Mouse (Mus musculus): Measurements from ENCODE around the gene Pcbp1.
"Not testable (repeated sequence)": the region's sequence is repeated elsewhere in the genome, so short reads cannot be mapped to it uniquely, and the experiment has no call there.

Pcbp1 gene

GRCm38 (mm10) chr6:86494767-86495166 lies 31.4 kb downstream of the Pcbp1 start:
- DNase-seq (ENCODE audit: low read depth, low spot score) = no peak

GRCm38 (mm10) chr6:86493469-86494263 lies 32.5 kb downstream of the Pcbp1 start:
- no peak for DNase-seq (ENCODE audit: low read depth, low spot score)

- not testable (repeated sequence) for DNase-seq (ENCODE audit: low read depth, low spot score)
Measured at GRCm38 (mm10) chr6:86490413-86490812, 35.7 kb downstream of the Pcbp1 start.

- no peak for DNase-seq (ENCODE audit: low read depth, low spot score)
Measured at GRCm38 (mm10) chr6:86489945-86490344, 36.2 kb downstream of the Pcbp1 start.

GRCm38 (mm10) chr6:86488149-86488485 lies 38.0 kb downstream of the Pcbp1 start:
- no peak for DNase-seq (ENCODE audit: low read depth, low spot score)

GRCm38 (mm10) chr6:86487358-86488148 lies 38.6 kb downstream of the Pcbp1 start:
- DNase-seq (ENCODE audit: low read depth, low spot score) = peak; percentile 86

GRCm38 (mm10) chr6:86485943-86486640 lies 40.0 kb downstream of the Pcbp1 start:
- no peak for DNase-seq (ENCODE audit: low read depth, low spot score)

- no peak for DNase-seq (ENCODE audit: low read depth, low spot score)
Measured at GRCm38 (mm10) chr6:86481871-86482270, 44.2 kb downstream of the Pcbp1 start.

GRCm38 (mm10) chr6:86480189-86480831 lies 45.8 kb downstream of the Pcbp1 start:
- peak; percentile 74 for DNase-seq (ENCODE audit: low read depth, low spot score)

- DNase-seq (ENCODE audit: low read depth, low spot score) = no peak
Measured at GRCm38 (mm10) chr6:86479816-86480188, 46.3 kb downstream of the Pcbp1 start.

GRCm38 (mm10) chr6:86479311-86479710 lies 46.8 kb downstream of the Pcbp1 start:
- peak; percentile 45 for DNase-seq (ENCODE audit: low read depth, low spot score)

- no peak for DNase-seq (ENCODE audit: low read depth, low spot score)
Measured at GRCm38 (mm10) chr6:86476931-86477330, 49.2 kb downstream of the Pcbp1 start.

- no peak for DNase-seq (ENCODE audit: low read depth, low spot score)
Measured at GRCm38 (mm10) chr6:86475462-86476167, 50.5 kb downstream of the Pcbp1 start.

- DNase-seq (ENCODE audit: low read depth, low spot score) = no peak
Measured at GRCm38 (mm10) chr6:86474646-86475181, 51.4 kb downstream of the Pcbp1 start.
